Mouse (Mus musculus) B cell, adult 2 months (primary cell): ENCODE data around the gene Nup155.

ENCODE experiments used
- DNase-seq, 2 experiments: peaks; one replicate each; pipeline ENCODE4 v3.0.0; 2022

Nup155 gene

DNA sequence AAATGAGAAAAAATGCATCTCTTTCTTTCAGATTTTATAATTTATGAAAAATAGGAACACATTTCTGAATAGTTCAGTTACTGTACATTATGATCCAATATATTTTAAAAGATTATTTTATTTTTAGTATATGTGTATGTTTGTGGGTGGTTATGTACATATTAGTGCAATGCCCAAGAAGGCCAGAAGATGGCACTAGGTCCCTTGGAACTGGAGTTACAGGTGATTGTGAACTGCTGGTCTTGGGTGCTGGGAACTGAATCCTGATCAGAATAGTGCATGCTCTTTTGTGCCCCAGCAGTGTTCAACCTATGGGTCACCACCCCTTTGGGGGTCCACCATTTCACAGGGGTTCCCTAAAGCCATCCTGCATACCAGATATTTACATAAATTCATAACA lies 91.2 kb downstream of the Nup155 start:
- peak; percentile 6 to 13 for DNase-seq

DNA sequence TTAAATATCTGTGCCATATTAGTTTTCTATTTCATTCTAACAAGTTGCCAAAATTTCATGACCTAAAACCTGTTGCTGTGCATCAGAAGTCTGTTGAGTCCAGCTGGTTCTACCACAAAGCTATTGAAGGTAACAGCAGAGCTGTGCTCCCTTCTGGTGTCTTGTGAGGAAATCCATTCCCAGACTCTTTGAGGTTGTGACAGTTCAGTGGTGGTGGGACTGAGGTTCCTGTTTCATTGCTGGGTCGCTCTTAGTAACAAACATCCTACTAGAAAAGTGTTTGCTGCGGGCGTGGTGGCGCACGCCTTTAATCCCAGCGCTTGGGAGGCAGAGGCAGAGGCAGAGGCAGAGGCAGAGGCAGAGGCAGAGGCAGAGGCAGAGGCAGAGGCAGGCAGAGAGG lies 99.3 kb downstream of the Nup155 start:
- DNase-seq = no peak
